Mouse (Mus musculus) embryonic fibroblast, embryonic 13.5 days (primary cell): ENCODE measurements around the gene Ccl11. TPM values are rescaled to one million over a fixed set of nuclear protein-coding genes. Genes with fewer than 3 reads are reported as not detected.

Experiments used
- H3K27ac ChIP-seq: 2 replicates; pipeline ENCODE4 v1.5.1; 2012; ENCODE audit warnings: low read length, control low read depth, inconsistent platforms; ENCODE audit not compliant: insufficient read depth
- H3K4me1 ChIP-seq: 2 replicates; pipeline ENCODE4 v1.6.1; 2011; ENCODE audit warnings: low read length; ENCODE audit not compliant: control insufficient read depth, insufficient read depth
- H3K4me3 ChIP-seq: 2 replicates; pipeline ENCODE4 v1.5.1; 2011; ENCODE audit warnings: mild to moderate bottlenecking, control low read depth, low read length; ENCODE audit not compliant: insufficient read depth
- CTCF ChIP-seq: IDR thresholded peaks from 2 replicates; pipeline ENCODE4 v1.5.1; 2011; ENCODE audit warnings: mild to moderate bottlenecking, control low read depth, low read length, moderate library complexity, borderline replicate concordance; ENCODE audit not compliant: insufficient read depth
- POLR2A ChIP-seq: IDR thresholded peaks from 2 replicates; pipeline ENCODE4 v1.6.1; 2011; ENCODE audit warnings: low read depth, mild to moderate bottlenecking, control low read depth, low read length, moderate library complexity
- polyA plus RNA-seq: library from polyadenylated mRNA; stranded (reverse); fragments of >200 nt; gene quantifications from 2 replicates; pipeline ENCODE4 v1.2.4, GENCODE M21; 2011; ENCODE audit warnings: low read depth; ENCODE audit not compliant: missing spikeins, insufficient read length

Ccl11 gene
- polyA plus RNA-seq, 1 experiment: 2.6 TPM

GRCm38 (mm10) chr11:82047746-82048415 is 9.7 kb upstream of the Ccl11 start:
- Histone ChIP-seq H3K4me1 (peaks cover 13% of the 10 kb centered on the region), H3K27ac (peak overlapping the region; percentile 23), H3K4me3 (no peak overlapping the region)
- peak; percentile 10; the same call in 1 of the 2 replicates for TF ChIP-seq CTCF
- peak; percentile 78 for TF ChIP-seq POLR2A

GRCm38 (mm10) chr11:82053849-82054248 is 3.8 kb upstream of the Ccl11 start:
- no peaks in the 10 kb centered on the region for H3K4me1 ChIP-seq
- no peak for TF ChIP-seq CTCF
- TF ChIP-seq POLR2A: no peak
- no peak overlapping the region for H3K27ac ChIP-seq
- H3K4me3 ChIP-seq: no peak overlapping the region

DNA sequence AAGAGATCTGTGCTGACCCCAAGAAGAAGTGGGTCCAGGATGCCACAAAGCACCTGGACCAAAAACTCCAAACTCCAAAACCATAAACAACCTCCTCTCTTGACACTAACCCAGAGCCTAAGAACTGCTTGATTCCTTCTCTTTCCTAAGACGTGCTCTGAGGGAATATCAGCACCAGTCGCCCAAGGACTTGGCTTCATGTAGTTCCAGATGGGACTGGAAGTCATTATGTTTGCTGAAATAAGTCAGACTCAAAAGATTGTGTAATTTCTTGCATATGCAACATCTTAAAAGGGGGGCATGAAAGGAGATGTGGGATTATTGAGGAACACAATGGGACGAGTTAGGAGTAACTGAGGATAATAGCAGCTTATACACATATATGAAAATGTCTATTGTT is 4.6 kb downstream of the Ccl11 start:
- Histone ChIP-seq H3K4me3 (no peak overlapping the region), H3K27ac (no peak overlapping the region)

DNA sequence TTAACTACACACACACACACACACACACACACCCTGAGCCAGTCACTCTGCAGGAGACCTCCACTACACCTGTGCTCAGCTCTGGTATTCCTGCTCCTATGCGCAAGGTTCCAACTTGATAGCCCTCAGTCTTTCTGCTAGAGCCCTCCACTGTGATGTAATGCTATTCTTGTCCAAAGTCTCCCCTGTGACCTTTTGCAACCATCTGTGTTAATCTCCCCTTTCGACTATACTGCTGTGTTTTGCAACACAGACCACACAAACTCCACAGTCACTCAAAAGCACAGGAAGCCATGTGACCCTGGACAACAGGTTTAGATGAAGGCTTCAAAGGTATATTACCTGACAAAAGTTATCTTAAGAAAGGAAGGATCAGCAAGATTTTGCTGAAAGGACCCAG is 5.8 kb downstream of the Ccl11 start:
- H3K4me3 ChIP-seq: no peak overlapping the region
- no peak overlapping the region for H3K27ac ChIP-seq
- peaks cover 10% of the 10 kb centered on the region; the same call in 1 of the 2 replicates for H3K4me1 ChIP-seq
- TF ChIP-seq POLR2A: no peak
- no peak for TF ChIP-seq CTCF

More for the DNA sequence above, 4.6 kb downstream of the Ccl11 start:
- H3K4me1 ChIP-seq: peaks cover 7% of the 10 kb centered on the region; the same call in 1 of the 2 replicates
- TF ChIP-seq POLR2A (no peak), CTCF (no peak)

DNA sequence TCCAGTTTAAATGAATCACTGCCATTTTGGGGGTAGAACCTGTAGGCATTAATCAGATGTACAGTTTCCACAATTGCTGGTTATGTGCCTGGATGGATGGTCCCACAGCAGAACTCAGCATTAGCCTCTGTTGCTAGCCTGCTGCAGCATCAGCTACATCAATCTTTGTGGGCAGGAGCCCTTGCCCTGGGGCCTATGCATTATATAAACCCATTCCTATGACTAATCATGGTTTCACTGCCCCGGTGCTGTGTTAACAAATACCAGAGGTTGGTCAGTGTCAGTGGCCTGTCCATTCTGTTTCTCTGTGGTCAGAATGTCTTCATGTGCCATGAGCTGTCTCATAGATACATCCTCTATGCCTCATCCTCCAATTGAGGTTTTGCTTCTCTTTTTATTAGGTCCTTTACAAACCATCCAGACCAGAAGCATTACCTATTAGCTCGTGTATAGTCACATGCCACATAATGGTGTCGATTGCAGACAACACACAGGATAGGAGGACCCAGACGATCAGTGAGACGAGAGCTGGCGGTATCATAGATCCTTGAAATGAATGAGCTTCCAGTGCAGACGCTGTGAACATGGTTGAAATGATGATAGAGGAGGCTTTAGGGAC is 9.4 kb downstream of the Ccl11 start:
- TF ChIP-seq POLR2A (no peak), CTCF (no peak)
- Histone ChIP-seq H3K4me3 (no peak overlapping the region), H3K4me1 (peaks cover 10% of the 10 kb centered on the region; the same call in 1 of the 2 replicates), H3K27ac (no peak overlapping the region)

DNA sequence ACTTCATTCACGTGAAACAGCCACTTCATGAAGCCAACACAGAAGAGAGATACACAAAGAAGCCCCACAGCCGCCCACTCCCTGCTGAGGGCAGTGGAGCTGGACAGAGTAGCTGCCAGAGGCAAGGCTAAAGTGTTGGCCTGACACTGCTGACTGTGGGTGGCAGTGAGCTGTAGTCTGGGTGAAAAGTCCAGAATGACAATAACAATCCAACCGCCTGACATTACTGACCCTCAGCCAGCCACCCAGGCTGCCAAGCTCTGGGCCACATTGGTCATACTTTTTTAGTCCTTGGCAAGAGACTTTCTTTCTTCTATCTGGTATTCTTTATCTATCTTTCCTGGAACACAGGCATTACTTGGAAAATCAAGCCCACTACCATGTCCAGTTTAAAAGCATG is 13.5 kb downstream of the Ccl11 start:
- peaks cover 10% of the 10 kb centered on the region; the same call in 1 of the 2 replicates for H3K4me1 ChIP-seq
- TF ChIP-seq CTCF (no peak), POLR2A (no peak)
- no peak overlapping the region for H3K27ac ChIP-seq
- H3K4me3 ChIP-seq: no peak overlapping the region

DNA sequence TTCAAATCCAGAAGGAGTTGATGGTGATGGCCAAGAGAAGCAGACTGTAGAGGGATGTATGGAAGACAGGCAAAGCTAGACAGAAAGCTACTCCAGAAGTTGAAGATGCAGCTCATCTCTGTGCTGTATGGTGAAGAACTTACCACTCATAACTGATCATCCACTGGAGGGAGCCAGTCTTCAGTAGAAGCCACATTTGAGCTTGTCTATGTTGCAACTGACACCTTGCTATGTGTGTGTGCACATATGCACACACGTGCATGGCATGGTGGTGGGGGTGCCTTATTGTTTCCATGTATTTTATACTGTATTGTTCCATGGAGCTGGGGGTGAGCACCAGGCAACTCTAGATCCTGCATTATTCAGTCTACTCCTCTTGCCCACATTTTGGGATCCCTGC is 14.8 kb downstream of the Ccl11 start:
- H3K27ac ChIP-seq: no peak overlapping the region
- peaks cover 2% of the 10 kb centered on the region; the same call in 1 of the 2 replicates for H3K4me1 ChIP-seq
- no peak for TF ChIP-seq POLR2A
- TF ChIP-seq CTCF: no peak
- H3K4me3 ChIP-seq: no peak overlapping the region

GRCm38 (mm10) chr11:82072984-82073383 is 15.4 kb downstream of the Ccl11 start:
- H3K4me1 ChIP-seq: no peaks in the 10 kb centered on the region; the same call in 1 of the 2 replicates
- TF ChIP-seq POLR2A (no peak), CTCF (no peak)
- no peak overlapping the region for H3K4me3 ChIP-seq
- H3K27ac ChIP-seq: no peak overlapping the region

DNA sequence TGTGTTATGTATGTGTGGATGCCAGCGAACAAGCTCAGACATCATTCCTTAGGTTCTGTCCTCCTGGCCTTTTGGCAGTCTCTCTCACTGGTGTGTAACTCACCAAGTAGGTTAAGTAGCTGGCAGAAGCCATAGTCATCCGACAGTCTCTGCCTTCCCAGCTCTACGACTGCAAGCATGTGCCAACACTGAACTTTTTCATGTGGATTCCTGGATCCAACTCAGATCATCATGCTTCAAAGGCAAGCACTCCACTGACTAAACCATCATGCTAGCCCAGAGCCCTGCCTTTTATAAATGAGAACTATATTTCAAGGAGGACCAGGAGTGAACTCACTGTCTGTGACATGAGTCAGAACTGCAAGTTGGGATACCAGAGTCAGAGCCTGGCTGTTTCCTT is 16.1 kb downstream of the Ccl11 start:
- Histone ChIP-seq H3K4me3 (no peak overlapping the region), H3K4me1 (no peaks in the 10 kb centered on the region; the same call in 1 of the 2 replicates), H3K27ac (peak overlapping the region; percentile 2; the same call in 1 of the 2 replicates)
- TF ChIP-seq CTCF (no peak), POLR2A (no peak)

- no peak overlapping the region for H3K27ac ChIP-seq
These were observed 19.4 kb downstream of the Ccl11 start for GRCm38 (mm10) chr11:82077031-82077430.

More at GRCm38 (mm10) chr11:82077031-82077430, 19.4 kb downstream of the Ccl11 start:
- Histone ChIP-seq H3K4me1 (peaks cover 3% of the 10 kb centered on the region), H3K4me3 (no peak overlapping the region)
- TF ChIP-seq CTCF: no peak
- no peak for TF ChIP-seq POLR2A
